Comparison of ENCODE assay signal across 22 mouse cellular contexts in genomic region chr5:43501887-43502286, GRCm38 (mm10). TPM values are rescaled to one million over a fixed set of nuclear protein-coding genes. Genes with fewer than 3 reads are reported as not detected.
DNase-seq lines count a peak whose midpoint lies in the region; ATAC-seq and TF ChIP-seq lines count a peak whose summit lies in the region.
"Had no signal": no experiment of that assay in that cellular context is flagged by ENCODE, and none has a peak within 500 bp of the region (broad histone marks: within the 10 kb centered on the region; RNA-seq: fewer than 3 reads in every experiment).

No protein-coding gene starts in this region.

- no peak overlapping the region for H3K27ac ChIP-seq in heart, postnatal 0 days (ENCODE audit: low read depth)
- no peak overlapping the region for H3K27ac ChIP-seq in kidney, embryonic 16.5 days (ENCODE audit: low read length)
- no peak overlapping the region for H3K27ac ChIP-seq in stomach, postnatal 0 days (replicated peaks)
- H3K27ac ChIP-seq: embryonic facial prominence, embryonic 13.5 days; forebrain, embryonic 12.5 days; hindbrain, embryonic 14.5 days had no signal

- no peak overlapping the region for H3K9ac ChIP-seq in heart, postnatal 0 days (replicated peaks; ENCODE audit: low read depth, low read length)
- H3K9ac ChIP-seq in kidney, embryonic 16.5 days (replicated peaks; ENCODE audit: low read length) = no peak overlapping the region
- H3K9ac ChIP-seq in stomach, postnatal 0 days (ENCODE audit: low read length) = no peak overlapping the region
- H3K9ac ChIP-seq: embryonic facial prominence, embryonic 13.5 days; forebrain, embryonic 12.5 days; forebrain, postnatal 0 days; hindbrain, embryonic 14.5 days had no signal

- WGBS in heart, postnatal 0 days = 88% methylated on average over 1 of the region's 1 CpGs
- 94% methylated on average over 1 of the region's 1 CpGs for WGBS in kidney, embryonic 16.5 days
- WGBS in stomach, postnatal 0 days = 89% methylated on average over 1 of the region's 1 CpGs

- H3K4me3 ChIP-seq in heart, postnatal 0 days (ENCODE audit: low read depth, low read length) = no peak overlapping the region
- H3K4me3 ChIP-seq in kidney, embryonic 16.5 days (ENCODE audit: low read length) = no peak overlapping the region
- H3K4me3 ChIP-seq in stomach, postnatal 0 days (ENCODE audit: low read depth, low read length) = no peak overlapping the region
- H3K4me3 ChIP-seq: embryonic facial prominence, embryonic 13.5 days; forebrain, embryonic 12.5 days had no signal

- no peak for ATAC-seq in heart, postnatal 0 days (ENCODE audit: insufficient read depth, low read depth)
- no peak for ATAC-seq in kidney, embryonic 16.5 days (ENCODE audit: low FRiP score, low TSS enrichment)
- ATAC-seq in stomach, postnatal 0 days (ENCODE audit: low FRiP score, low TSS enrichment) = no peak
- ATAC-seq: activated CD4-positive, CD25-positive, alpha-beta regulatory T cell, adult 4 months; forebrain, postnatal 0 days had no signal

- H3K27me3 ChIP-seq in heart, postnatal 0 days (ENCODE audit: control insufficient read depth, insufficient read depth, low read length) = no peaks in the 10 kb centered on the region
- no peaks in the 10 kb centered on the region for H3K27me3 ChIP-seq in kidney, embryonic 16.5 days (ENCODE audit: insufficient read depth, low read length)
- H3K27me3 ChIP-seq in stomach, postnatal 0 days (ENCODE audit: control insufficient read depth, insufficient read depth, low read length) = no peaks in the 10 kb centered on the region
- H3K27me3 ChIP-seq: embryonic facial prominence, embryonic 13.5 days; forebrain, embryonic 12.5 days had no signal

- H3K4me1 ChIP-seq in heart, postnatal 0 days (ENCODE audit: control insufficient read depth, insufficient read depth) = no peaks in the 10 kb centered on the region
- H3K4me1 ChIP-seq in kidney, embryonic 16.5 days (ENCODE audit: insufficient read depth, low read length) = no peaks in the 10 kb centered on the region
- H3K4me1 ChIP-seq in stomach, postnatal 0 days (replicated peaks; ENCODE audit: control insufficient read depth, insufficient read depth) = no peaks in the 10 kb centered on the region
- H3K4me1 ChIP-seq: forebrain, embryonic 12.5 days had no signal

- TF ChIP-seq EP300 in heart, postnatal 0 days (IDR thresholded peaks at IDR 0.05; ENCODE audit: low read depth) = no peak
- no peak for TF ChIP-seq EP300 in stomach, postnatal 0 days (optimal IDR thresholded peaks at IDR 0.05)

- no peaks in the 10 kb centered on the region for H3K9me3 ChIP-seq in heart, postnatal 0 days (replicated peaks; ENCODE audit: control insufficient read depth, low read length)
- H3K9me3 ChIP-seq in kidney, embryonic 16.5 days (ENCODE audit: low read length) = no peaks in the 10 kb centered on the region
- no peaks in the 10 kb centered on the region for H3K9me3 ChIP-seq in stomach, postnatal 0 days (ENCODE audit: control insufficient read depth, low read length)
- H3K9me3 ChIP-seq: embryonic facial prominence, embryonic 13.5 days; forebrain, embryonic 12.5 days; G1E had no signal

- TF ChIP-seq CTCF in heart, postnatal 0 days (IDR thresholded peaks at IDR 0.05; ENCODE audit: low read depth) = 0 out of 2 replicates have a peak, but pooled peaks have one; percentile 4
- TF ChIP-seq CTCF in stomach, postnatal 0 days (IDR thresholded peaks at IDR 0.05; ENCODE audit: low read depth) = peak; percentile 31

- H3K4me2 ChIP-seq in heart, postnatal 0 days (ENCODE audit: low read depth, low read length) = no peak overlapping the region
- H3K4me2 ChIP-seq in kidney, embryonic 16.5 days (replicated peaks; ENCODE audit: low read depth, low read length) = no peak overlapping the region
- H3K4me2 ChIP-seq in stomach, postnatal 0 days (replicated peaks; ENCODE audit: low read depth) = no peak overlapping the region
- H3K4me2 ChIP-seq: embryonic facial prominence, embryonic 13.5 days; forebrain, embryonic 12.5 days; hindbrain, embryonic 14.5 days had no signal

- DNase-seq in heart, postnatal 0 days (ENCODE audit: low spot score) = no peak
- DNase-seq in heart, adult 9 months (ENCODE audit: low spot score in 2 of 2) = no peak
- peak; percentile 31 for DNase-seq in kidney, adult 9 months
- peak; percentile 16 for DNase-seq in thymus, postnatal 4 days
- DNase-seq in thymus, postnatal 25 days = no peak
- DNase-seq in stomach, postnatal 0 days (ENCODE audit: low spot score) = no peak
- DNase-seq in urinary bladder, postnatal 25 days (ENCODE audit: low spot score) = no peak
- DNase-seq: adrenal gland, postnatal 14 days; cerebellum, adult 18-20 months; cerebellum, adult 9-11 months; cerebellum, postnatal 36 days; forebrain, postnatal 0 days; gastrocnemius, postnatal 14 days; heart, postnatal 14 days had no signal

- H3K36me3 ChIP-seq in heart, postnatal 0 days (replicated peaks; ENCODE audit: control insufficient read depth, insufficient read depth, low read length) = no peaks in the 10 kb centered on the region
- no peaks in the 10 kb centered on the region for H3K36me3 ChIP-seq in kidney, embryonic 16.5 days (ENCODE audit: insufficient read depth, low read length)
- H3K36me3 ChIP-seq in stomach, postnatal 0 days (ENCODE audit: control insufficient read depth, insufficient read depth, low read length) = no peaks in the 10 kb centered on the region
- H3K36me3 ChIP-seq: embryonic facial prominence, embryonic 13.5 days; forebrain, embryonic 12.5 days; G1E had no signal

RNA-seq across cellular contexts. Expression of gene C1qtnf7, which starts 13.5 kb away (rescaled TPM):
- 0.88 and 2.2 TPM in 2 replicates for total RNA-seq in heart, postnatal 0 days (2014; rRNA removed; ENCODE audit: low replicate concordance)
- polyA plus RNA-seq in heart, postnatal 0 days (2015; fragmentation: Nextera tagmentation; extraction: Ambion mirVana) = 5.8 and 6.1 TPM in 2 replicates
- 5.4 and 8.5 TPM in 2 replicates for polyA plus RNA-seq in kidney, embryonic 16.5 days (2015; fragmentation: Nextera tagmentation; extraction: Ambion mirVana)
- polyA plus RNA-seq in stomach, postnatal 0 days (2015; fragmentation: Nextera tagmentation; extraction: Ambion mirVana) = 15.4 and 20.4 TPM in 2 replicates
- total RNA-seq: hematopoietic stem cell, adult 5-6 weeks had no signal
- polyA plus RNA-seq: activated CD4-positive, CD25-positive, alpha-beta regulatory T cell, adult 4 months; C2C12; G1E had no signal

Comparison
In these comparisons a context has a peak if more than half of its experiments do, and no peak if none do; other contexts are left out.
1. DNase-seq: peak in kidney, adult 9 months (single experiment) and thymus, postnatal 4 days (single experiment); none in heart, postnatal 0 days (single experiment), heart, adult 9 months (0 of 2), thymus, postnatal 25 days (single experiment), stomach, postnatal 0 days (single experiment) and urinary bladder, postnatal 25 days (single experiment).